Mouse (Mus musculus): Measurements from ENCODE around the gene Zfp428. TPM values are rescaled to one million over a fixed set of nuclear protein-coding genes. Genes with fewer than 3 reads are reported as not detected.
A peak's percentile ranks its signal among the peaks of the same experiment; 100 is the strongest.

Gene Zfp428
- total RNA-seq, 1 experiment from 2014 or later = not detected

GRCm38 (mm10) chr7:24538154-24538553 is 31.3 kb downstream of the Zfp428 start:
- no peak for ATAC-seq (ENCODE audit: extremely low read depth, insufficient number of reproducible peaks, low FRiP score, poor library complexity, severe bottlenecking)

GRCm38 (mm10) chr7:24538701-24539100 is 31.9 kb downstream of the Zfp428 start:
- ATAC-seq (ENCODE audit: extremely low read depth, insufficient number of reproducible peaks, low FRiP score, poor library complexity, severe bottlenecking) = no peak

- no peak for ATAC-seq (ENCODE audit: extremely low read depth, insufficient number of reproducible peaks, low FRiP score, poor library complexity, severe bottlenecking)
Observed at GRCm38 (mm10) chr7:24539686-24540085, 32.9 kb downstream of the Zfp428 start.

DNA sequence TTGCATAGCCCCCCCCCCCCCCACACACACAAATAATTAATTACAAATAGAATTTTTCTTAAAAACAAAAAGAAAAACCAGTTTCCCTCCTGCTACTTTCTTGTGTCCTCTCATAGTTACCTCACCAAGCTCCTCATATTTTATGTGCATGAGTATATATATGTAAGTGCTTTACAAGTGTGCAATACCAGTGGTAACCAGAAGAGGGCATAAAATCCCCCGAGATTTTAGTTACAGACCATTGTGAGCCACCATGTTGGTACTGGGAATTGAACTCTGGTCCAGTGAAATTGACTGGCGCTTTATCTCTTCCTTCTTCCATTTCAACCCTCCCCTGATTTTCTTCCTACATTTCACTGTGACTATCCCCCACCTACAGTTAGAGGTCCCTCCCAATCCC is 37.7 kb downstream of the Zfp428 start:
- no peak for ATAC-seq (ENCODE audit: extremely low read depth, insufficient number of reproducible peaks, low FRiP score, poor library complexity, severe bottlenecking)

- no peak for ATAC-seq (ENCODE audit: extremely low read depth, insufficient number of reproducible peaks, low FRiP score, poor library complexity, severe bottlenecking)
Observed at GRCm38 (mm10) chr7:24546068-24546614, 39.3 kb downstream of the Zfp428 start, which contains the start of the genes Pinlyp and Xrcc1. Gene Pinlyp, minus strand, starts transcription at chr7:24546118. Gene Xrcc1, plus strand, starts transcription at chr7:24546289.

GRCm38 (mm10) chr7:24546634-24547389 is 40.0 kb downstream of the Zfp428 start:
- peak; percentile 98 for ATAC-seq (ENCODE audit: extremely low read depth, insufficient number of reproducible peaks, low FRiP score, poor library complexity, severe bottlenecking)

- ATAC-seq (ENCODE audit: extremely low read depth, insufficient number of reproducible peaks, low FRiP score, poor library complexity, severe bottlenecking) = no peak
Observed at GRCm38 (mm10) chr7:24547534-24548036, 40.8 kb downstream of the Zfp428 start.

DNA sequence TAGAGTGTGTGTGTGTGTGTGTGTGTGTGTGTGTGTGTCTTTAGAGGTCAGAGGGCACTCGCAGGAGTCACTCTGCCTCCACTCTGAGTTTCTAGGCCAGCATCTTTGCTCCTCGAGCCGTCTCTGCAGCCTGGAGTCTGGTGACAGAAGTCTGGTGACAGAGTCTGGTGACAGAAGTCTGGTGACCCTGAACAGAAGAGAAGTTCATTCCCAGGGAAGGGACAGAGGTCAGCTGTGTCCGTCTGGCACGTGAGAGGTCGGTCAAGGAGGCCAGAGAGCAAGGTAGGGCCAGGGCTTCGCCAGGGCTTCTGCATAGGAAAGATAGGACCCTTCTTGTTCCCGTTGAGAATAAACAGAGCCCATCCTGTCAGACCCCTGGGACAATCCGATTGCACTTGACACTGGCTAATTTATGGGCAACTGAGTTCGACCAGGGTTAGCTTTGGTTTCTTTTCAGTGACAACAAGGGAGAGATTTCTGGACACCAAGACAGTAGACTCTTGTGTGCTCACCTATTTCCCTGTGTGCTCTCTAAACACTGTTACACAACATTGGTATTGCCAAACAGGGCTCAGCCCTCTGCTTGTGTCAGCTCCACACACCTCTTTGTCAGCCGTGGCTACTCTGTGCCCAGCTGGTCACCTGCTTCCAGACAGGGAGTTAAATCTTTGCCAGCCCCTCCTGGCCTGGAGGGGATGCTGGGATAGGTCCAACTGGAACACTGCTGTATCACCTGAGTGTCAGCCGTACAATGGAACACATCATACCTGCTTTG is 45.4 kb downstream of the Zfp428 start:
- ATAC-seq (ENCODE audit: extremely low read depth, insufficient number of reproducible peaks, low FRiP score, poor library complexity, severe bottlenecking) = 0 out of 2 replicates have a peak, but pooled peaks have one; percentile 30

- no peak for ATAC-seq (ENCODE audit: extremely low read depth, insufficient number of reproducible peaks, low FRiP score, poor library complexity, severe bottlenecking)
Observed at GRCm38 (mm10) chr7:24555786-24556185, 49.0 kb downstream of the Zfp428 start.

- no peak for ATAC-seq (ENCODE audit: extremely low read depth, insufficient number of reproducible peaks, low FRiP score, poor library complexity, severe bottlenecking)
Observed at GRCm38 (mm10) chr7:24561450-24561849, 54.6 kb downstream of the Zfp428 start.

DNA sequence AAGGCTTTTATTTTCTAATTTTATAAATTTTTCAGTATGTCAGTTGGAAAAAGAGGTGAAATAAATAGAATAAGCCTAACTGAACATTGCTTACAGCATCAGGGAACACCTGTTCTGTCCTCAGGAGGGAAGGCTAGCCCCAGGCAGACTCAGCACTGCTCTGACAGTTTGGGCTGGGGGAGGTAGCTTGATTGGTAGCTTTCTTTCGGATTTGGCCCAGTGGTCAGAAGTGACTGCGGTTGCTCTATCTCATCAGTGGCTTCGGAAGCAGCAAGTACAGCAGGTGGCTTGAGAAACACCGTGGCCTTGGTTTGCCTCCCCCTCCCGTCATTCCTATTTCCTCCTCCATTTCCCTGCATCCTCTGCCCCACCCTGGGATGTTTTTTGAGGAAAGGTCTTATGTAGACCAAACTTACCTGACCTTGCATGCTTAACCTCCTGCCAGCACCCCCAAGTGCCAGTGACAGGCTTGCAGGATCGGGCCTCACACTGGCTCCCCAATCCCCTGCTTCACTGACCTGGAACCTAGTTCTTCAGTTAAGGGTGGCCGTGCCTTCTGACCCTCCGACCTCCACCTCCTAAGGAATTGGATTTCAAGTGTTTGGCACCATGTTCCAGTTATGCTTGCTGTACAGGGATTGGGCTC is 56.5 kb downstream of the Zfp428 start:
- ATAC-seq (ENCODE audit: extremely low read depth, insufficient number of reproducible peaks, low FRiP score, poor library complexity, severe bottlenecking) = no peak

GRCm38 (mm10) chr7:24563837-24564206 is 57.0 kb downstream of the Zfp428 start:
- ATAC-seq (ENCODE audit: extremely low read depth, insufficient number of reproducible peaks, low FRiP score, poor library complexity, severe bottlenecking) = no peak

GRCm38 (mm10) chr7:24564607-24565265 is 57.9 kb downstream of the Zfp428 start:
- peak; percentile 81 for ATAC-seq (ENCODE audit: extremely low read depth, insufficient number of reproducible peaks, low FRiP score, poor library complexity, severe bottlenecking)

Other genes starting within 250 kb of the Zfp428 start
- 0.37 and 0.47 TPM in 2 replicates for gene Zfp93, start 236.6 kb upstream of the Zfp428 start, total RNA-seq (2017)
- 8.3 and 10.1 TPM in 2 replicates for gene Zfp61, start 205.8 kb upstream of the Zfp428 start, total RNA-seq (2017)
- gene Zfp94, start 190.3 kb upstream of the Zfp428 start, total RNA-seq (2017) = 8.7 and 14.6 TPM in 2 replicates
- not detected in 2 replicates for gene Tescl, start 173.1 kb upstream of the Zfp428 start, total RNA-seq (2017)
- not detected in 2 replicates for gene Lypd5, start 157.8 kb upstream of the Zfp428 start, total RNA-seq (2017)
- 13.6 and 14.8 TPM in 2 replicates for gene Kcnn4, start 136.7 kb upstream of the Zfp428 start, total RNA-seq (2017)
- gene Smg9, start 107.4 kb upstream of the Zfp428 start, total RNA-seq (2017) = 30.7 and 33.6 TPM in 2 replicates
- 3.1 and 4.4 TPM in 2 replicates for gene Irgc1, start 54.7 kb upstream of the Zfp428 start, total RNA-seq (2017)
- gene Plaur, start 44.5 kb upstream of the Zfp428 start, total RNA-seq (2017) = 209 and 221 TPM in 2 replicates
- gene Cadm4, start 25.0 kb upstream of the Zfp428 start, total RNA-seq (2017) = not detected in 2 replicates
- not detected in 2 replicates for gene AC161166.1, start 5.4 kb downstream of the Zfp428 start, total RNA-seq (2017)
- 12.4 and 14.0 TPM in 2 replicates for gene Irgq, start 23.7 kb downstream of the Zfp428 start, total RNA-seq (2017)
- gene Pinlyp, start 39.1 kb downstream of the Zfp428 start, total RNA-seq (2017) = not detected in 2 replicates
- 38.4 and 56.0 TPM in 2 replicates for gene Xrcc1, start 39.3 kb downstream of the Zfp428 start, total RNA-seq (2017)
- gene Ethe1, start 80.5 kb downstream of the Zfp428 start, total RNA-seq (2017) = 5.8 and 6.1 TPM in 2 replicates
- gene Zfp575, start 80.6 kb downstream of the Zfp428 start, total RNA-seq (2017) = not detected in 2 replicates
- 13.7 and 13.9 TPM in 2 replicates for gene Phldb3, start 103.8 kb downstream of the Zfp428 start, total RNA-seq (2017)
- gene Lypd3, start 129.5 kb downstream of the Zfp428 start, total RNA-seq (2017) = not detected in 2 replicates
- gene Tex101, start 169.7 kb downstream of the Zfp428 start, total RNA-seq (2017) = not detected in 2 replicates
- not detected in 2 replicates for gene BC049730, start 202.2 kb downstream of the Zfp428 start, total RNA-seq (2017)
- not detected in 2 replicates for gene Gm4763, start 219.9 kb downstream of the Zfp428 start, total RNA-seq (2017)

Measured in neutrophil, adult 5-6 weeks (primary cell).